Mouse (Mus musculus): ENCODE results near the gene Cox10.

GRCm38 (mm10) chr11:64116711-64117110, 37.4 kb upstream of the Cox10 start:
- TF ChIP-seq EP300 (IDR thresholded peaks at IDR 0.05; ENCODE audit: insufficient read depth, low read depth, low read length) = no peak
- no peak for TF ChIP-seq POLR2A (IDR thresholded peaks at IDR 0.05; ENCODE audit: insufficient read depth, low read length)
- no peak for TF ChIP-seq CTCF (IDR thresholded peaks at IDR 0.05; ENCODE audit: low read depth, low read length)

Measured in ES-Bruce4 (cell line).